Mouse (Mus musculus): ENCODE data around the gene Slc17a8. TPM values are rescaled to one million over a fixed set of nuclear protein-coding genes. Genes with fewer than 3 reads are reported as not detected.
"Not testable (repeated sequence)": the region's sequence is repeated elsewhere in the genome, so short reads cannot be mapped to it uniquely, and the experiment has no call there.

Slc17a8 gene
- polyA plus RNA-seq (2016; fragmentation: Nextera tagmentation; extraction: Ambion mirVana), result 0.20 and 0.27 TPM in 2 replicates

- Histone ChIP-seq H3K4me1 (no peaks in the 10 kb centered on the region), H3K4me2 (replicated peaks) (no peak within 1 kb of the TSS), H3K9me3 (no peaks in the 10 kb centered on the region), H3K36me3 (no peaks in the 10 kb centered on the region), H3K27me3 (replicated peaks) (no peaks in the 10 kb centered on the region), H3K27ac (no peak within 1 kb of the TSS), H3K4me3 (no peak within 1 kb of the TSS), H3K9ac (no peak within 1 kb of the TSS)
- no peak for ATAC-seq (ENCODE audit: low FRiP score, low read depth)
- WGBS, result 27% methylated on average over 7 of the region's 7 CpGs
Measured at GRCm38 (mm10) chr10:89621129-89621528, at the start of gene Slc17a8. Slc17a8 (minus strand) TSS chr10:89621253.

DNA sequence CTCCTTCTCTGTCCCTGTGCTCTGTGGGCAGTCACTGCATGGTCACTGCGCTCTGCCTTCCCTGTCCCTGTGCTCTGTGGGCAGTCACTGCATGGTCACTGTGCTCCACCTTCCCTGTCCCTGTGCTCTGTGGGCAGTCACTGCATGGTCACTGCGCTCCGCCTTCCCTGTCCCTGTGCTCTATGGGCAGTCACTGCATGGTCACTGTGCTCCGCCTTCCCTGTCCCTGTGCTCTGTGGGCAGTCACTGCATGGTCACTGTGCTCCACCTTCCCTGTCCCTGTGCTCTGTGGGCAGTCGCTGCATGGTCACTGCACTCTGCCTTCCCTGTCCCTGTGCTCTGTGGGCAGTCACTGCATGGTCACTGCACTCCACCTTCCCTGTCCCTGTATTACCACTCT lies 49.3 kb upstream of the Slc17a8 start:
- not testable (repeated sequence) for H3K4me1 ChIP-seq; H3K36me3 ChIP-seq; H3K9me3 ChIP-seq; ATAC-seq (ENCODE audit: low FRiP score, low read depth); H3K27ac ChIP-seq; H3K27me3 ChIP-seq (replicated peaks); H3K9ac ChIP-seq; H3K4me2 ChIP-seq (replicated peaks); H3K4me3 ChIP-seq
- WGBS, result 94% methylated on average over 5 of the region's 5 CpGs

DNA sequence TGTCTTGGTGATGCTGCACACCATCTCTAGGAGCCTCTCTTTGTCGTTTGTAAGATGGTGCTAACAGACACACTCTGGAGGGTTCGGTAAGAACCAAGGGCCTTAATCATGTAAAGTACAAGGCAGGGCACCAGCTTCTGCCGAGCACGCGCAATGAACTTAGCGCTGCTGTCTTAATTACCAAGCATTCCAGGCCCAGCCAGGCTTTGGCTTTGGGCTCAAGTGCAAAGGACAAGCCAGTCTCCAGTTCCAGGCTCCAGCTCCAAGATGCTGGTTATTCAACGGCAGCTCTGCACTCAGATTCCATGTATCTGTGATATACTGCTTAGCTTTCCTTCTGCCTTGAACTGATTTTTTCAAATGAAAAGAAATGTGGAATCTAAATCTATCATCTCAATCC lies 46.5 kb upstream of the Slc17a8 start:
- Histone ChIP-seq H3K27me3 (replicated peaks) (no peaks in the 10 kb centered on the region), H3K4me2 (replicated peaks) (no peak overlapping the region), H3K4me1 (no peaks in the 10 kb centered on the region), H3K9ac (no peak overlapping the region), H3K4me3 (no peak overlapping the region), H3K36me3 (peaks cover 7% of the 10 kb centered on the region; the same call in 1 of the 2 replicates), H3K9me3 (no peaks in the 10 kb centered on the region), H3K27ac (no peak overlapping the region)
- ATAC-seq (ENCODE audit: low FRiP score, low read depth), result no peak
- 83% methylated on average over 7 of the region's 7 CpGs for WGBS

DNA sequence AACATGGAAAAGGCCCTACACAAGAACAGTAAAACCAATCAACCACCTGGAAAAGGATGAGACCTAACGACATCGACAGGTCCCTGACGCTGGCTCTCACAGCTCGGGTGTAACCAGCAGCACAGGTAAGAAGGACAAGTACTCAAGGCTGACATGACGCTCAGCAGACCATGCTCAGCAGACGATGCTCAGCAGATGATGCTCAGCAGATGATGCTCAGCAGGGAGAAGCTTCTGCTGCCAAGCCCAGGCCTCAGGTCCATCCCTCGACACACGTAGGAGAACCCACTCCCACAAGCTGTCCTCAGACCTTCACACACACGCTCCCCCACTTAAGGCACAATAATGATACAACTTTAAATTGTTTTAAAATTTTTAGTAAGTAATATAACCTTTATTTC lies 44.6 kb upstream of the Slc17a8 start:
- no peak for ATAC-seq (ENCODE audit: low FRiP score, low read depth)
- WGBS, result 93% methylated on average over 9 of the region's 9 CpGs
- H3K27ac ChIP-seq, result no peak overlapping the region

GRCm38 (mm10) chr10:89664977-89665645 lies 44.1 kb upstream of the Slc17a8 start:
- WGBS, result 94% methylated on average over 8 of the region's 8 CpGs
- Histone ChIP-seq H3K9me3 (no peaks in the 10 kb centered on the region), H3K4me3 (no peak overlapping the region), H3K9ac (no peak overlapping the region), H3K36me3 (peaks cover 16% of the 10 kb centered on the region), H3K27ac (no peak overlapping the region), H3K4me1 (no peaks in the 10 kb centered on the region), H3K4me2 (replicated peaks) (no peak overlapping the region), H3K27me3 (replicated peaks) (no peaks in the 10 kb centered on the region)
- ATAC-seq (ENCODE audit: low FRiP score, low read depth), result no peak

More for the DNA sequence above, 44.6 kb upstream of the Slc17a8 start:
- Histone ChIP-seq H3K36me3 (peaks cover 15% of the 10 kb centered on the region), H3K4me2 (replicated peaks) (no peak overlapping the region), H3K27me3 (replicated peaks) (no peaks in the 10 kb centered on the region), H3K4me3 (no peak overlapping the region), H3K9me3 (no peaks in the 10 kb centered on the region), H3K4me1 (no peaks in the 10 kb centered on the region), H3K9ac (no peak overlapping the region)

DNA sequence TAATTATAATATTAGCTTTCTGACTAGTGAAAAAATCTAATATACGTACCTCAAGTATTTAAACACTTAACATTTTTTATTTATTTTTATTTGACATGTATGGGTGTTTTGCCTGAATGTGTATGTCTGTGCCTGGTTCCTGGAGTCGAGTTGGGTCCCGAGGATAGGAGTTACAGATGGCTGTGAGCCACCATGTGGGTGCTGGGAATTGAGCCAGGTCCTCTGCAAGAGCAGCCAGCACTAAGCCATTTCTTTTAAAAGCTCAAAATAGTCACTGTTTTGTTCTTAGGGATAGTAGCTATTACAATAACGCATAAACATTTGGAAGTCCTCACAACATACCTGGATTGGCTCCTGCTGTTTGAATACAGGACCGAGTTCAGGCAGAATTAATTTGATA lies 35.3 kb upstream of the Slc17a8 start:
- H3K4me2 ChIP-seq (replicated peaks), result no peak overlapping the region
- H3K9me3 ChIP-seq, result no peaks in the 10 kb centered on the region
- no peak overlapping the region for H3K9ac ChIP-seq
- WGBS, result 91% methylated on average over 5 of the region's 5 CpGs
- H3K27ac ChIP-seq, result no peak overlapping the region
- no peak overlapping the region for H3K4me3 ChIP-seq
- no peaks in the 10 kb centered on the region for H3K4me1 ChIP-seq
- ATAC-seq (ENCODE audit: low FRiP score, low read depth), result no peak
- no peaks in the 10 kb centered on the region for H3K27me3 ChIP-seq (replicated peaks)
- H3K36me3 ChIP-seq, result peaks cover 64% of the 10 kb centered on the region

GRCm38 (mm10) chr10:89652912-89653311 lies 31.9 kb upstream of the Slc17a8 start:
- H3K27ac ChIP-seq, result no peak overlapping the region
- WGBS, result 89% methylated on average over 8 of the region's 8 CpGs
- no peaks in the 10 kb centered on the region for H3K9me3 ChIP-seq

GRCm38 (mm10) chr10:89651691-89652090 lies 30.6 kb upstream of the Slc17a8 start:
- Histone ChIP-seq H3K27me3 (replicated peaks) (no peaks in the 10 kb centered on the region), H3K27ac (no peak overlapping the region), H3K4me3 (no peak overlapping the region), H3K4me2 (replicated peaks) (no peak overlapping the region), H3K4me1 (no peaks in the 10 kb centered on the region), H3K9me3 (no peaks in the 10 kb centered on the region), H3K36me3 (peaks cover 58% of the 10 kb centered on the region), H3K9ac (no peak overlapping the region)
- no peak for ATAC-seq (ENCODE audit: low FRiP score, low read depth)
- 89% methylated on average over 1 of the region's 1 CpGs for WGBS

More at GRCm38 (mm10) chr10:89652912-89653311, 31.9 kb upstream of the Slc17a8 start:
- Histone ChIP-seq H3K4me3 (no peak overlapping the region), H3K4me2 (replicated peaks) (no peak overlapping the region), H3K36me3 (peaks cover 62% of the 10 kb centered on the region), H3K4me1 (no peaks in the 10 kb centered on the region), H3K27me3 (replicated peaks) (no peaks in the 10 kb centered on the region), H3K9ac (no peak overlapping the region)
- ATAC-seq (ENCODE audit: low FRiP score, low read depth), result no peak

DNA sequence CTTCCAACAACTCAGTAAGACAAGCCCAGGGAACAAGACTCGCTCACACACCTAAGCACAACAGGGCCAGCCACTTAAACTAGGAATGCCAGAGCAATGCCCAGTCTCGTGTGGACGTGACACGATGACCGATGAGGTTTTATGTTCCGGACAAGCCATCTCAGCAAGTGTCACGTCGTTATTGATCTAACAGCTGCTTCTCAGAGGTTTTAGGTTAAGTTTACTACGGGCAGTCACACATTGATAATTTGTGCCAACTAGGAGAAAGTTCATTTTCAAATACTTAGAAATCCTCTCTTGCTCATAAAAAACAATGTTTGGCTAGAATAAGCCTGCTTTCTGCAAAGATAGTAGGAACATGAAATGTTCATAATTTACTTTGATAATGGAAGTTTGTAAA lies 25.9 kb upstream of the Slc17a8 start:
- no peak overlapping the region for H3K4me3 ChIP-seq
- H3K27me3 ChIP-seq (replicated peaks), result no peaks in the 10 kb centered on the region
- H3K4me2 ChIP-seq (replicated peaks), result no peak overlapping the region
- no peaks in the 10 kb centered on the region for H3K4me1 ChIP-seq
- no peaks in the 10 kb centered on the region for H3K9me3 ChIP-seq
- no peak overlapping the region for H3K27ac ChIP-seq
- peaks cover 63% of the 10 kb centered on the region for H3K36me3 ChIP-seq
- 87% methylated on average over 9 of the region's 9 CpGs for WGBS
- ATAC-seq (ENCODE audit: low FRiP score, low read depth), result no peak
- no peak overlapping the region for H3K9ac ChIP-seq

GRCm38 (mm10) chr10:89637001-89637400 lies 15.9 kb upstream of the Slc17a8 start:
- WGBS, result 92% methylated on average over 3 of the region's 3 CpGs
- Histone ChIP-seq H3K36me3 (peaks cover 26% of the 10 kb centered on the region), H3K4me2 (replicated peaks) (no peak overlapping the region), H3K27ac (no peak overlapping the region), H3K4me1 (no peaks in the 10 kb centered on the region), H3K27me3 (replicated peaks) (no peaks in the 10 kb centered on the region), H3K9ac (no peak overlapping the region), H3K4me3 (no peak overlapping the region), H3K9me3 (no peaks in the 10 kb centered on the region)
- ATAC-seq (ENCODE audit: low FRiP score, low read depth), result no peak

DNA sequence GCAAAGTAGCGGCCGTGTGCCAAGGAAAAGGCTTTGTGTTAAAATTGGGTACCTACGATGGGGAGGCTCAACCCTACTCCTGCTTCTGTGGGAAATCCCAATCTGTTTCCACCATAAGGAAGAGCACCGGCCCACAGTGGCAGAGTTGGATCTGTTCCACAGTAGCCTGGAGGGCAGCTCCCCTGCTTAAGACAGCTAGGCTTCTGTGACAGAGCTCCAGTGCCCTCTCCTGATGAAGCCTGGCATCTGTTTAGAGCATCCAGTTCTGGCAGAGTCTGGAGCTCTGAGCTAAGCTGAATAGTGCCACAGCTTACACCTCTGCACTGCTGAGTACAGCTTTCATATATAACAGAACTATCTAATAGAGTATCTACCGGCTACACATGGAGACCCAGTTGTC lies 14.0 kb upstream of the Slc17a8 start:
- Histone ChIP-seq H3K27ac (no peak overlapping the region), H3K9ac (no peak overlapping the region), H3K4me2 (replicated peaks) (no peak overlapping the region), H3K27me3 (replicated peaks) (no peaks in the 10 kb centered on the region), H3K9me3 (no peaks in the 10 kb centered on the region), H3K36me3 (peaks cover 6% of the 10 kb centered on the region), H3K4me1 (no peaks in the 10 kb centered on the region), H3K4me3 (no peak overlapping the region)
- 88% methylated on average over 5 of the region's 5 CpGs for WGBS
- 0 out of 2 replicates have a peak, but pooled peaks have one; percentile 29 for ATAC-seq (ENCODE audit: low FRiP score, low read depth)

DNA sequence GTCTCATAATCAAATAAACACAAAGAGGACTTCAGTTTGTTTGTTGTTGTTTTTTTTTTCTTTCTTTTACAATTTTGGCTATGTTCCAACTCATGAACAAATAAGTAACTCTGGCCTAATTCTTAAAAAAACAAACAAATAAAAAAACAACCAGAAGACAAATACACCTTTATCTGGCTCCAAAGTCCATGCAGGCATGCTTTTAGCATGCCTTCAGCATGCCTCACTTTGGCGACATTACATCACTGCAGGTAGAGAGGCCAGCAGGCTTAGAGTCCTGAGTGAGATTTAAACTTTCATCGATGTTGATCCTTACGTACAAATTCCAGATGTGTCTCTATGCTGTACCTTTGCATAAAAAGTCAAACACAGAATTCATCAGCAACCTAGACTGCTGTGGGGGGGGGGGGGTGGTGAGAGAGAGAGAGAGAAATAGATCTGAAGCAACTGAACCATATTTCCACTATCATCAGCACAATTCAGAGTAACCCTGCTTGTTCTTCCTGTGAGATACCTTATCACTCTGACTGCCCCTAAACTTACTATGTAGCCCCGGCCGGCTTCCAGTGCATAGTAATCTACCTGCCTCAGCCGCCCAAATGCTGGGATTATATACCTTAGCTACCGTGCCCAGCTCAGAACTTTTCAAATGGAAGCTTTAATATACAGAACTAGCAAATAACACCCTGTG lies 12.8 kb upstream of the Slc17a8 start:
- no peak for ATAC-seq (ENCODE audit: low FRiP score, low read depth)
- Histone ChIP-seq H3K36me3 (peaks cover 3% of the 10 kb centered on the region; the same call in 1 of the 2 replicates), H3K9ac (no peak overlapping the region), H3K27ac (no peak overlapping the region), H3K4me1 (no peaks in the 10 kb centered on the region), H3K27me3 (replicated peaks) (no peaks in the 10 kb centered on the region), H3K9me3 (no peaks in the 10 kb centered on the region), H3K4me2 (replicated peaks) (no peak overlapping the region), H3K4me3 (no peak overlapping the region)
- WGBS, result 92% methylated on average over 7 of the region's 7 CpGs

GRCm38 (mm10) chr10:89633121-89633520 lies 12.1 kb upstream of the Slc17a8 start:
- H3K9ac ChIP-seq, result no peak overlapping the region
- WGBS, result 89% methylated on average over 4 of the region's 4 CpGs
- H3K9me3 ChIP-seq, result no peaks in the 10 kb centered on the region
- no peaks in the 10 kb centered on the region for H3K36me3 ChIP-seq
- no peak for ATAC-seq (ENCODE audit: low FRiP score, low read depth)
- H3K27ac ChIP-seq, result no peak overlapping the region
- H3K4me1 ChIP-seq, result no peaks in the 10 kb centered on the region
- no peak overlapping the region for H3K4me3 ChIP-seq
- no peak overlapping the region for H3K4me2 ChIP-seq (replicated peaks)
- no peaks in the 10 kb centered on the region for H3K27me3 ChIP-seq (replicated peaks)

Data from neural tube, embryonic 12.5 days (tissue).